Mouse (Mus musculus): ENCODE data around the gene Fyn.

DNA sequence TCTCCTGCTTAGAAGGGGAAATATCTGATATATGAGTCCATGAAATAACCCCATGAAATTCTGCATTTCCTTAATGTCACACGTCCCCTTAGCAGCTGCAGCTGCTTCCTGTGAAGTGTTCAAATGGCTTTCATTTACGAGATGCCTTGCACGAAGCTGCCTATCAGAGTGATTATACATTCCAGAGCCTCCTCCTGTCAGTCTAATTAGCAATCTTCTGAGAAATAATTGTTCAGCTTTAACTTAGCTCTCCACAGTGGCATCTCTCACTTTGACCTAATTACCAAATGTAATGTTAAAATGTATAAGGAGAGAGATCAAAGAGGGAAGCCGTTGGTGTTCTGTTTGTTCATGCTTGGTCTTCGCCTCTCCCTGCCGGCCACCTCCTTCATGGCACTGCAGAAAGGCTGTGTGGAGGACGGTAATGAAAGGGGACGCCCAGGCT is 115.7 kb downstream of the Fyn start:
- TF ChIP-seq CTCF (IDR thresholded peaks at IDR 0.05; ENCODE audit: extremely low read depth, insufficient read depth, low read length) = no peak
- TF ChIP-seq POLR2A (IDR thresholded peaks at IDR 0.05; ENCODE audit: extremely low read depth, insufficient read depth, low read length) = no peak

Measured in cortical plate, adult 2 months (tissue).